Mouse (Mus musculus) kidney, adult 18-20 months (tissue): Measurements from ENCODE around the gene Wdsub1.

ENCODE experiments used
- DNase-seq: peaks from one replicate; pipeline ENCODE4 v3.0.0; 2021

The Wdsub1 gene

GRCm38 (mm10) chr2:59802722-59803387 is 79.5 kb downstream of the Wdsub1 start:
- DNase-seq, result no peak
